Mouse (Mus musculus) central nervous system, embryonic 14 days (tissue): ENCODE results near the gene Yeats4. TPM values are rescaled to one million over a fixed set of nuclear protein-coding genes. Genes with fewer than 3 reads are reported as not detected.

Experiments used
- polyA plus RNA-seq: library from polyadenylated mRNA; depleted of rRNA; stranded (reverse); fragments of >200 nt; gene quantifications from 2 replicates; pipeline ENCODE4 v1.2.3, GENCODE M21; 2012; rRNA removed

The Yeats4 gene
- 127 and 143 TPM in 2 replicates for polyA plus RNA-seq

GRCm38 (mm10) chr10:117224102-117224990 lies at the start of gene Yeats4:
TSS of gene Yeats4 (minus strand) at chr10:117224507.

GRCm38 (mm10) chr10:117238603-117239002 lies 14.3 kb upstream of the Yeats4 start, which contains the start of gene 9530003J23Rik:
TSS of gene 9530003J23Rik (minus strand) at chr10:117238703.

Other genes starting within 250 kb of the Yeats4 start
- 0.07 and 0.75 TPM in 2 replicates for gene Best3, start 238.2 kb downstream of the Yeats4 start, polyA plus RNA-seq
- 0.05 TPM in 1 of 2 replicates, not detected in the other for gene Lrrc10, start 179.2 kb downstream of the Yeats4 start, polyA plus RNA-seq
- gene Cct2, start 160.7 kb downstream of the Yeats4 start, polyA plus RNA-seq: 264 and 278 TPM in 2 replicates
- gene Frs2, start 76.0 kb downstream of the Yeats4 start, polyA plus RNA-seq: 33.9 and 34.8 TPM in 2 replicates
- not detected in 2 replicates for gene 9530003J23Rik, start 14.2 kb upstream of the Yeats4 start, polyA plus RNA-seq
- 24.4 and 25.3 TPM in 2 replicates for gene Lyz2, start 57.8 kb upstream of the Yeats4 start, polyA plus RNA-seq
- 0.07 and 0.14 TPM in 2 replicates for gene Lyz1, start 68.4 kb upstream of the Yeats4 start, polyA plus RNA-seq
- gene Cpsf6, start 155.5 kb upstream of the Yeats4 start, polyA plus RNA-seq: 155 and 172 TPM in 2 replicates